Mouse (Mus musculus) Patski (cell line): ENCODE results near the gene Rpl21. TPM values are rescaled to one million over a fixed set of nuclear protein-coding genes. Genes with fewer than 3 reads are reported as not detected.

Experiments used
- ATAC-seq: fragments of 100-300 bp; one replicate; pipeline ENCODE4 v1.8.0; 2021
- CTCF ChIA-PET: fragments of 350-600 bp; sonication (Branson Sonifier 250); formaldehyde crosslinking; loops from one replicate; lab custom pipeline; 2022; ENCODE audit warnings: inconsistent platforms; lab: Charles Lee
- POLR2A ChIA-PET: fragments of 350-600 bp; sonication (Branson Sonifier 250); formaldehyde crosslinking; loops from one replicate; lab custom pipeline; 2022; ENCODE audit warnings: antibody characterized with exemption, inconsistent platforms; lab: Charles Lee
- DNase-seq: peaks from one replicate; pipeline ENCODE4 v3.0.0-alpha.2; 2011; ENCODE audit warnings: low read depth, low spot score
- H3K27me3 ChIP-seq: fragments of 371-371 bp; one replicate; pipeline ENCODE4 v1.5.1; 2021
- CTCF ChIP-seq: fragments of 100-300 bp; IDR thresholded peaks from one replicate; pipeline ENCODE4 v1.5.1; 2021
- in situ Hi-C: fragments of 300-500 bp; cut with MboI; formaldehyde crosslinking; loops from 3 replicates; pipeline ENCODE4 v1.11.1; 2018; ENCODE audit warnings: low pct_unique_long_range_greater_than_20kb, mixed read lengths
- polyA plus RNA-seq: library from polyadenylated mRNA; unstranded; gene quantifications from one replicate; pipeline ENCODE4 v1.2.3, GENCODE M21; 2021

The Rpl21 gene
- polyA plus RNA-seq: 581 TPM

- POLR2A ChIA-PET: interaction anchor here (0.7 to 2.4 kb wide), 9 partner anchors 8 to 157 kb away, joined by 3 to 27 read pairs (median 4); partner anchors contain the start of genes Rasl11a and Usp12
- TF ChIP-seq CTCF: no peak
- no peak for DNase-seq
- H3K27me3 ChIP-seq: no peaks in the 10 kb centered on the region
- peak; percentile 97 for ATAC-seq
- in situ Hi-C loops: no loop called here
- CTCF ChIA-PET: interaction anchor here (1.4 kb wide), 1 partner anchor 10 kb away, joined by 3 read pairs; no protein-coding TSS in a partner anchor
Measured at GRCm38 (mm10) chr5:146832769-146833448, at the start of gene Rpl21. Gene Rpl21, plus strand, starts transcription at chr5:146832890.

GRCm38 (mm10) chr5:146783300-146783699 is 49.4 kb upstream of the Rpl21 start:
- DNase-seq: no peak
- POLR2A ChIA-PET: interaction anchor here (1.2 kb wide), 1 partner anchor 9 kb away, joined by 4 read pairs; no protein-coding TSS in a partner anchor
- CTCF ChIA-PET: interaction anchor here (1.3 kb wide), 1 partner anchor 77 kb away, joined by 3 read pairs; no protein-coding TSS in a partner anchor
- in situ Hi-C loops: no loop called here
- ATAC-seq: no peak
- H3K27me3 ChIP-seq: no peaks in the 10 kb centered on the region
- no peak for TF ChIP-seq CTCF

DNA sequence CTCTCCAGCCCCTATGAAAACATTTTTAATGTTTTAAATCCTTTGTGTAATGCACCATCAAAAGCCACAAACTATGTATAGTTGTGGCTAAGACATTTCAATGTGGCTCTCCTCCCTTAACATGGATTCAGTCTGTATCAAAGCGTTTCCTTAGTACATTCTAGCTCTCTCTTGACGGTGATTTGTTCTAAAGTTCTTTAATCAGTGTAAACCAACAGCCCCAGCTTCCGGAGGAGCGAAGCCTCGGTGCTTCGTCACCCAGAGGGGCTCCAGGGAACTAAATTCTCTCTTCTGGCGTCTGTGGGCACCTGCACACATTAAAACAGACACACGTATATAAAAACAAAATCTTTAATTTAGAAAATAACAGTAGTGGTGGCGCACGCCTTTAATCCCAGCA is 48.8 kb upstream of the Rpl21 start:
- ChIA-PET CTCF (interaction anchor here (1.3 kb wide), 1 partner anchor 13 kb away, joined by 6 read pairs; no protein-coding TSS in a partner anchor), POLR2A (no interaction called here)
- TF ChIP-seq CTCF: no peak
- ATAC-seq: no peak
- H3K27me3 ChIP-seq: no peaks in the 10 kb centered on the region
- no peak for DNase-seq
- in situ Hi-C loops: no loop called here

- H3K27me3 ChIP-seq: no peaks in the 10 kb centered on the region
- in situ Hi-C loops: no loop called here
- POLR2A ChIA-PET: interaction anchor here (1.3 kb wide), 2 partner anchors 18 to 36 kb away, joined by 3 to 4 read pairs; no protein-coding TSS in a partner anchor
- TF ChIP-seq CTCF: no peak
- ATAC-seq (no peak), DNase-seq (no peak)
- CTCF ChIA-PET: interaction anchor here (0.7 to 2.2 kb wide), 4 partner anchors 9 to 58 kb away, joined by 3 to 5 read pairs (median 3); partner anchors contain the start of gene Rasl11a
Measured at GRCm38 (mm10) chr5:146786123-146786522, 46.6 kb upstream of the Rpl21 start.

DNA sequence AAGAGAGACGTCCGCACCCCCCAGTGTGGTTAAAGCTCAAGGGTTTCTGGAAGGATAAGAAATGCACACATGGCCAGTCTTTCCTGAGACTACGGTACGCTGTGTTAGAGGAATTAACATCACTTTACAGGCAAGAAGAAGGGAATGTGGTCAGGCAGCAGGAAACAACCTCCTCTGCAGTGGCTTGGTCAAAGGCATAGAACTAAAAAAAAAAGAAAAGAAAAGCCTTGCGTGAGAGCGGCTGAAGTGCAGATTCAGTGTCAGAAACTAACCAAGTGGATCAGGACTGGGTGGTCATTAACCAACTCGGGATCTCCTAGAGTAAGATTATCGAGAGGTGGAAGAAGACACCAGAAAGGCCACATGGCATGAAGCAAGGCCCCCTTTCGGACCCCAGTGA is 43.3 kb upstream of the Rpl21 start:
- ChIA-PET POLR2A (interaction anchor here (0.7 to 1.6 kb wide), 5 partner anchors 10 to 57 kb away, joined by 3 to 6 read pairs (median 4); partner anchors contain the start of genes Rasl11a and Rpl21), CTCF (interaction anchor here (1.0 to 1.6 kb wide), 4 partner anchors 40 to 83 kb away, joined by 3 to 4 read pairs (median 4); partner anchors contain the start of gene Rasl11a)
- ATAC-seq (peak; percentile 82), DNase-seq (peak; percentile 83)
- no peaks in the 10 kb centered on the region for H3K27me3 ChIP-seq
- in situ Hi-C loops: no loop called here
- TF ChIP-seq CTCF: no peak

DNA sequence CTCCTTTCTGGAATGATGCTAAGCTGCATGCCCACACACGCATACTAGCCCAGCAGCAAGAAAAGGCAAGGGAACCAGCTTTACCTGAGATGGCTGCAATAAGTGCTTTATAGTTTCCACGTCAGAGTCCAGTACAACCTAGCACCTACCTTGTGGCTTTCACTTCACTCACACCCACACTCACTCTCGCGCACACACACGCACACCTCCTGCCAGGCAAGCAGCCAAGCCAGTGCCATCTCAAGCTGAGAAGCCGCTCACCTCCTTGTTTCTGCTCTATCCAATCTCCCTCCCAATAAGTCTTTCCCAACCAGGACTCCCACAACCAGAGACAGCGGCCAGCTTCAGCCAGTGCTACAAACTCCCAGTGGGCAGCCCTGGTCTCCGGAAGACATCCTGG is 41.7 kb upstream of the Rpl21 start:
- ChIA-PET POLR2A (interaction anchor here (0.5 to 1.3 kb wide), 6 partner anchors 15 to 115 kb away, joined by 3 to 7 read pairs (median 3); partner anchors contain the start of gene Rasl11a), CTCF (interaction anchor here (1.0 to 1.4 kb wide), 3 partner anchors 9 to 84 kb away, joined by 3 read pairs; no protein-coding TSS in a partner anchor)
- no peak for ATAC-seq
- in situ Hi-C loops: loop anchor here (5.0 kb wide), 1 partner anchor 84 kb away; no protein-coding TSS in a partner anchor
- H3K27me3 ChIP-seq: no peaks in the 10 kb centered on the region
- no peak for DNase-seq
- no peak for TF ChIP-seq CTCF

DNA sequence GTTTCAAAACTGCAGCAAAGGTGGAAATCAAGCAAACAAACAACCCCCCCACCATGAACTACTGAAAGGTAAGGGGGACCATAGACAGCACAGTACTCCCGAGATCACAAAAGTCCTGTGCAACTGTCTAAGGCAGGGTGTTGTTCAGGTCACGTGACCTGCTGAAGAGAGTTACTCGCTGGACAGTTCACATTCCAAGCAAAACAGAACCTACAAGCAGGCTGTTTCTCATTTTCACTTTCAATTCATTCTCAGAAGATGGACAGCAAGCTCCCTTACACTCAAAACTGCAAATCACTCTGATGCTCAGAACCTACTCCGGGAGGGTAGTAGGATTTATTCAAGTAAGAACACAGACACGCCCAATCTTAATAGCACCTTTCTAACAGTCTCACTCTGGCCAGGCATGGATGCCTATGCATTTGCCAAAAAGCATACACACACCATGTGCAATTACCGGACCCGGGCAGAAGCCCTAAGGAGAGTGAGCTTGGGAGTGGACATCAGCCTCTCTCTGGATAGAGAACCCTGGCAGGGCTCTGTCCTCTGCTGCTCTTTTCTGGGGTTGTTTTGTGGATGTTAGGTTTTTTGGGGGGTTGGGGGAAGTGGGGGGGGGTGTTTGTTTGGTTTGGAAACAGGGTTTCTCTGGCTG is 40.4 kb upstream of the Rpl21 start:
- no peak for TF ChIP-seq CTCF
- POLR2A ChIA-PET: interaction anchor here (0.6 to 3.1 kb wide), 6 partner anchors 10 to 53 kb away, joined by 3 to 16 read pairs (median 4); partner anchors contain the start of gene Rasl11a
- CTCF ChIA-PET: interaction anchor here (1.0 to 1.3 kb wide), 2 partner anchors 52 to 86 kb away, joined by 3 read pairs; no protein-coding TSS in a partner anchor
- DNase-seq: no peak
- no peaks in the 10 kb centered on the region for H3K27me3 ChIP-seq
- no peak for ATAC-seq
- in situ Hi-C loops: loop anchor here (5.0 kb wide), 1 partner anchor 85 kb away; no protein-coding TSS in a partner anchor

DNA sequence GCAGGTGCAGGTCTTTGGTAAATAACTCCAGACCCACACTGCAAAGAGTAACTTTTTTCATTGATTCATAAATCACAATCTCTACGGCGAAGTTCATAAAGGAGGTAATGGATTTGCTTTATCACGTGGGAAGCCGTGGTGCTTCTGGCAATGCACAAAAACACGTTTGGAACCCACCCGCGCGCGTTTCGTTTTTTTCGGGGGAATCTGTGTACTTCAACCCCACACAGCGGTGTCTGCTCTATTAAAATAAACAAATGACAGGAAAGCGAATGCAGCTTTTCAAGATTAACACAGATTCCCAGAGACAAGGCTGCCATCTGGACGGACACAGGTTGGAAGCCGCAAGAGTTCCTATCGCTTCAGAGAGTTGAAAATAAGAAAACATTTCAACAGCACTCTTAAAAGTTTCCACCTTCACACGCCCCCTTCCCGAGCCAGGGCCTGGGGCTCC is 39.0 kb upstream of the Rpl21 start:
- in situ Hi-C loops: loop anchor here (5.0 kb wide), 1 partner anchor 86 kb away; no protein-coding TSS in a partner anchor
- DNase-seq: no peak
- H3K27me3 ChIP-seq: no peaks in the 10 kb centered on the region
- TF ChIP-seq CTCF: no peak
- ChIA-PET POLR2A (interaction anchor here (0.7 to 3.1 kb wide), 6 partner anchors 15 to 66 kb away, joined by 3 to 16 read pairs (median 4); partner anchors contain the start of genes Rasl11a and Rpl21), CTCF (interaction anchor here (1.3 to 1.5 kb wide), 4 partner anchors 15 to 101 kb away, joined by 3 to 5 read pairs (median 4); partner anchors contain the start of gene Rasl11a)
- ATAC-seq: no peak

GRCm38 (mm10) chr5:146794084-146794852 is 38.4 kb upstream of the Rpl21 start:
- ChIA-PET POLR2A (interaction anchor here (0.6 to 3.1 kb wide), 7 partner anchors 24 to 102 kb away, joined by 3 to 16 read pairs (median 4); partner anchors contain the start of genes Rasl11a and Rpl21), CTCF (interaction anchor here (1.3 to 3.0 kb wide), 6 partner anchors 16 to 102 kb away, joined by 3 to 7 read pairs (median 4); partner anchors contain the start of gene Rasl11a)
- H3K27me3 ChIP-seq: no peaks in the 10 kb centered on the region
- in situ Hi-C loops: loop anchor here (5.0 kb wide), 1 partner anchor 87 kb away; no protein-coding TSS in a partner anchor
- no peak for ATAC-seq
- DNase-seq: no peak
- TF ChIP-seq CTCF: no peak
